Mouse (Mus musculus) lung, postnatal 36 days (tissue): ENCODE data around the gene Ptprh.
"Not testable (repeated sequence)": the region's sequence is repeated elsewhere in the genome, so short reads cannot be mapped to it uniquely, and the experiment has no call there.

Experiments
- DNase-seq: peaks from one replicate; pipeline ENCODE4 v3.0.0; 2022; ENCODE audit warnings: mixed read lengths

The Ptprh gene

DNA sequence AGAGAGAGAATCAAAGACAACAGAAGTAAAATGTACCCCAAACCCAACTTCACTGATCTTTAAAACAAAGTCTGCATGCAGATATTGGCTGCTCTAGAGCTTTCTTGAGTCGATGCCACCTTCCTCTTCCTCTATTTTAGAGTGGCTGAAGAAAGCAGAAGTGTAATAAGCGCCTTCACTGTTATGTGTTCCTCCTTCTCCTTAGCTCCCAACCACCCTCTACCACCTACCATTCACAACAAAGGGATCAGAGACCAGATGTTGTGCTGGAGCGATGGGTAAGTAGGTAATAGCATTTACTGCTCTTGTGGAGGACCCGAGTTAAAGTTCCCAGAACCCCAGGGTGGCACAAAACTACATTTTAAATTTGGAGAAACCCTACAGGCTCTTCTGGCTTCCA, 6.8 kb downstream of the Ptprh start:
- DNase-seq = not testable (repeated sequence)

GRCm38 (mm10) chr7:4581481-4581880, 22.4 kb downstream of the Ptprh start:
- not testable (repeated sequence) for DNase-seq

DNA sequence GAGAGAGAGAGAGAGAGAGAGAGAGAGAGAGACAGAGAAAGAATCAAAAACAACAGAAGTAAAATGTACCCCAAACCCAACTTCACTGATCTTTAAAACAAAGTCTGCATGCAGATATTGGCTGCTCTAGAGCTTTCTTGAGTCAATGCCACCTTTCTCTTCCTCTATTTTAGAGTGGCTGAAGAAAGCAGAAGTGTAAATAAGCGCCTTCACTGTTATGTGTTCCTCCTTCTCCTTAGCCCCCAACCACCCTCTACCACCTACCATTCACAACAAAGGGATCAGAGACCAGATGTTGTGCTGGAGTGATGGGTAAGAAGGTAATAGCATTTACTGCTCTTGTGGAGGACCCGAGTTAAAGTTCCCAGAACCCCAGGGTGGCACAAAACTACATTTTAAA, 31.5 kb downstream of the Ptprh start:
- not testable (repeated sequence) for DNase-seq

GRCm38 (mm10) chr7:4562660-4563059, 41.2 kb downstream of the Ptprh start:
- DNase-seq = no peak

DNA sequence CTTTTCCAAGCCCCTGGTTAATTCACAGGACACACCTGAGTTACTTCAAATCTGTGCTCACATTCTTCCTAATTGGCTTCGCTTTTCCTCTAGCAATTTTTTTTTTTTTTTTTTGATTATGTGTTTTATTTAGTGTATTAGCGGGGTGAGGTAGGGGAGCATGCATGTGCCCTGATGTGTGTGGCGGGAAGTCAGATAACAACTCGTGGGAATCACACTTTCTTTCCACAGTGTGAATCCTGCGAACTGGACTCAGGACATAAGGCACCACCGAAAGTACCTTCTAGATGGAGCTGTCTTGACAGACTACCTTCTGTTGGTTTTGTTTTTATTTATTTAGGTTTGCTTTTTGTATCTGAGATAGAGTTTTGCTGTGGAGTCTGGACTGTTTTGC, 46.7 kb downstream of the Ptprh start:
- no peak for DNase-seq

GRCm38 (mm10) chr7:4556256-4557166, 47.3 kb downstream of the Ptprh start:
- DNase-seq = peak; percentile 78

DNA sequence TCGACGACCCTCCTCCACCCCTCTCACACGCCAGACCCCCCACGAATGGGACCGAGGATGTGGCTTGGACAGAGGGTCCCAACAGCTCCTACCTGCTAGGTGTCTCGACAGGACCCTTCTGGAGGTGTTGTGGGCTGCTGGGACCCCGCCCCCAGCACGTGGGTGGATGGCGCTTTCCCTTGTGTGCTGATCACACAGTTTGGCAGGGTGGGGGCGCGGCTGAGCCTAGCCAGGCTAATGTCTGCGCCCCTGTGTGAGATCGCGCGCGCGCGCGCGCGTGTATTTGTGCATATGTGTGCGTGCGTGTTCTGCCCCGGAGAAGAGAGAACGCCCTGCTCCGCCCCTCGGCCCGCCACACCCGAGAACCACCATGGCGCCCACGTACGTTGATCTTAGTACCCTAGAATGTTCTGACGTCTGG, 56.6 kb downstream of the Ptprh start, which contains the start of gene Syt5:
TSS of gene Syt5 (minus strand) at position 321 of the 421 bp plus-strand sequence.
- DNase-seq = no peak

- peak; percentile 50 for DNase-seq
Measured at GRCm38 (mm10) chr7:4546591-4547131, 57.2 kb downstream of the Ptprh start.

DNA sequence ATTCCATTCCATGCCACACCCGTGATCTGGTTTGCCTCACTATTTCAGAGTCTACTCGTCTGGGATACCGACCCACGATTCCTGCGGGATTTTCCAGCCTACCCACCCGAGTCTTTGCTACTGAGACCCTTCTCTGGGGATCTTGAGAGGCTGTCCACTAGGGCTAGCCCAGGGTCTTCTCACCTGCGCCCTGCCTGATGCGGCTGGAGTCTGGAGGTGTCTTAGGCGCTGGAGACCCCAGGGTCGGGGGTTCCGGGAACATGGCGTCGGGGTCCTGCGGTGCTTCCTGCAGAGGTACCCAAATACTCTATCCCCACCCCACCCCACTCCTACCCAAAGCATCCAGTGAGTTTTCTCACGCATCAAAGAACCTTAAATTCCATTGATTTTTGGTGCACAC, 57.8 kb downstream of the Ptprh start:
- no peak for DNase-seq

DNA sequence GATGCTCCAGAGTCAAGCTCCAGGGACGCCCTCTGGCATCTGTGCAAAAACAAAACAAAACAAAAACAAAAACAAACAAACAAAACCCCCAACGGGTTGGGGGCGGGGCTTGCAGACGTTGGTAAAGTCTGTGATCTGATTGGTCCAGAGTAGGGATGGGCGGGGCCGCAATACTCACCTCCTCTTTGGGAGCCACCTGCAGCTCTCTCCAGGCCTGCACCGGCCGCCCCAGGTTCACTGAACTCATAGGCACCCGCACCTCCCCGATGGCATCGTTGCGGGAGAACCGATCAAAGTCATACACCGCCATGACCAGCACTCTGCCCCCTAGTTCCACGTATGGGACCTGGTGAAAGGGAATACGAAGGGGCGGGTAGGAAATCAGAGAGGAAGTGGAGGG, 61.8 kb downstream of the Ptprh start:
- no peak for DNase-seq

DNA sequence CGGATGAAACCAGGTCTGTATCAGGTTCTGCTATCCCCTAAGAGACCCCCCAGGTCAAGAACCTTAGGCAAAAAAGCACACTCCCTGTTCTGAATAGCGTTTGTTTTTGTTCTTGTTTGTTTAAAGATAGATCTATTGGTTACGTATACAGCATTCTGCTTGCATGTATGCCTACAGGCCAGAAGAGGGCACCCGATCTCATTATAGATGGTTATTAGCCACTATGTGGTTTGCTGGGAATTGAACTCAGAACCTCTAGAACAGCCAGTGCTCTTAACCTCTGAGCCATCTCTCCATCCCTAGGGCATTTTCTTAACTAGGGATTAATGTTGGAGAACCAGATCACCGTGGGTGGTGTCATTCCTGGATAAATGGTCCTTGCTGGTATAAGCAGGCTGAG, 62.5 kb downstream of the Ptprh start:
- DNase-seq = no peak

DNA sequence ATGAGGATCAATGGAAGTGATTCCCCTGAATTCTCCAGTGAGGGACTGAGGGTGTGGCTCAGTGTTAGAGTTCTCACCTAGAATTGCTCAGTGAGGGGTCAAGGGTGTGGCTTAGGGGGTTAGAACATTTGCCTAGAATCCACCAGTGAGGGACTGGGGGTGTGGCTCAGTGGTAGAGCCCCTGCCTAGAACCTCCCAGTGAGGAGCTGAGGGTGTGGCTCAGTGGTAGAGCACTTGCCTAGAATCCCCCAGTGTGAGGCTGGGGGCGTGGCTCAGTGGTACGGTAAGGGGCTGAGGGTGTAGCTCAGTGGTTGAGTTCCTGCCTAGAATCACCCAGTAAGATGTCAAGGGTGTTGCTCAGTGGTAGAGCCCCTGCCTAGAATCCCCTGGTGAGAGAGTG, 64.8 kb downstream of the Ptprh start:
- no peak for DNase-seq

DNA sequence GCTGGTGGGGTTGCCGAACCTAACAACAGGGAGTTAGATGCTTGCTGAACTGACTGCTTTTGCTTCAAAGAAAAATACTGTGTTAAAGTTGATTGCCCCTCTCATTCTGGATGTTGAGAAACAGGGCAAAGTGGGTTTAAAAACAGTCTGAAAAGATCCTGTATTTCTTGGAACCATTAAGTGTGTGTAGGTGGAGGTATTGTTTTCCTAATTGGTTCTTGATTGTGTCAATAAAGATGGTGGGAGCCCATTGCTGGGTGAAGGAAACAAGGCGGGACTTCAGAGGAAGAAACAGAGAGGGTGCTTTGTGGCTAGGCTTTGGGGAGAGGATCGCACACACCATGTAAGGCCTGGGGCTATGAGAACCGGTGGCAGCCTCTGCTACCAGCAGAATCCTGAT, 66.7 kb downstream of the Ptprh start:
- DNase-seq = no peak

- DNase-seq = no peak
Measured at GRCm38 (mm10) chr7:4536369-4536768, 67.5 kb downstream of the Ptprh start.

DNA sequence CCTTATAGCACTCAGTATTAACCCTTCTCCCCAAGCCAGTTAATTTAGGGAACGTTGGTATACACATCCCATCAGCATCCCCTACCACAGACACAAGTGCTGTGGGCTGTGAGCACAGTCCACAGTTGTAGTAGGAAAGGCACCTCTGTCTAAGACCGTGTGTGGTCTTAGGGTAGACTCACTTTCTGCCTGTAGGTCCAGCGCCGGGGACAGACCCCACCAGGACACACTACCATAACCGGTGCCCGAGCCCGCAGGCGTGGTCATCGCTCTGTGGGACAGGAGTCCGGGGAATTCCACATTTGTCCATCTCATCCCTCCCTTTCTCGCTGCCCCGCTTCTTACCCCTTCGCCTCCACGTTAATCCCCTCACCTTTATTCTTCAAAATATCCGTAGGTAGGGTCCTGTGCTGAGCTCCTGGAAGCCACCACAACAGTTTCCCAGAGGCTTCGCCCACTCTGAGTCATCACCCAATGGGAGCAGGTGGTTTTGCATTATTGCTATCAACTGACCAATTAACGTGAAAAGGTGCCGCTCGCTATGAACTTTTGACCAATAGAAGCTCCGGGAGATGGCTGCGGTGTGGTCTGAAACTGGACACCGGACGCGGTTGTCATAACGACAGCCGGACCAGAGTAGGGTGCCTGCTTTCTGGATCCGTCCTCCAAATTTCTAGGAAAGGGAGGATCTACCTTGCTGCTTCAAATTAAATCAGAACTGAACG, 71.7 kb downstream of the Ptprh start, which contains the start of gene Dnaaf3:
TSS of gene Dnaaf3 (minus strand) at position 449 of the 725 bp plus-strand sequence.
- peak; percentile 86 for DNase-seq

DNA sequence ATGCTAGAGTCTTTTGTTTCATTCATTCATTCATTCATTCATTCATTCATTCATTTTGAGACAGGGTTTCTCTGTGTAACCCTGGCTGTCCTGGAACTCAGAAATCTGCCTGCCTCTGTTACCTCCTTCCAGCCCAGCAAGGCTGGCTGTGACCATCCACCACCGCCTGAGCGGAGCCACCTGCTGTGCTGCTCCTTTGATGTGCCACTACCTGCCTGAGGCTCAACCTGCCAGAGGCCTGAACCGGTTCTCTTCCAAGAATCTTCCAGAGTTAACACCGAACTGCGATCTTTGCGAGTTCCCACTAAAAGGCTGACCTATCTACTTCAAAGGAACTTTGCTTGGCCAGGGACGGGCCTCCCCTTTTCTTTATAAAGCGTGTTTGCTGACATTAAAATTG, 73.7 kb downstream of the Ptprh start:
- not testable (repeated sequence) for DNase-seq

DNA sequence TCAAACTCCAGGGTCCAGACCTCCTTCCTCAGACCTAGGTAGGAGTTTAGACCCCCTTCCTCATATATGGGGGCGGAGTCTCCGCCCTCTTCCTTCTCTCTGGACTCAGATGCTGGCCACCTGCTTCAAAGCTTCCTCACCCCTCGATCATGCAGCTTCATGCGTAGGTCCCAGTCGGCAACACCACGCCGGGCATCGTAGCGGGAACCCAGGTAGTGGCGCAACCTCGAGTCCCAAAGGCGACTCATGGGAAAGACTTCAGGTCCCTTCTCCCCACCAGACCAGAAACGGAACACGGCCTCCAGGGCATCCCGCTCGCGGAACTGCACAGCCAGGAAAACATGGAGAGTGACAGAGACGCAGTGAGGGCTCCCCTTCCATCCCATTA, 76.5 kb downstream of the Ptprh start:
- no peak for DNase-seq

DNA sequence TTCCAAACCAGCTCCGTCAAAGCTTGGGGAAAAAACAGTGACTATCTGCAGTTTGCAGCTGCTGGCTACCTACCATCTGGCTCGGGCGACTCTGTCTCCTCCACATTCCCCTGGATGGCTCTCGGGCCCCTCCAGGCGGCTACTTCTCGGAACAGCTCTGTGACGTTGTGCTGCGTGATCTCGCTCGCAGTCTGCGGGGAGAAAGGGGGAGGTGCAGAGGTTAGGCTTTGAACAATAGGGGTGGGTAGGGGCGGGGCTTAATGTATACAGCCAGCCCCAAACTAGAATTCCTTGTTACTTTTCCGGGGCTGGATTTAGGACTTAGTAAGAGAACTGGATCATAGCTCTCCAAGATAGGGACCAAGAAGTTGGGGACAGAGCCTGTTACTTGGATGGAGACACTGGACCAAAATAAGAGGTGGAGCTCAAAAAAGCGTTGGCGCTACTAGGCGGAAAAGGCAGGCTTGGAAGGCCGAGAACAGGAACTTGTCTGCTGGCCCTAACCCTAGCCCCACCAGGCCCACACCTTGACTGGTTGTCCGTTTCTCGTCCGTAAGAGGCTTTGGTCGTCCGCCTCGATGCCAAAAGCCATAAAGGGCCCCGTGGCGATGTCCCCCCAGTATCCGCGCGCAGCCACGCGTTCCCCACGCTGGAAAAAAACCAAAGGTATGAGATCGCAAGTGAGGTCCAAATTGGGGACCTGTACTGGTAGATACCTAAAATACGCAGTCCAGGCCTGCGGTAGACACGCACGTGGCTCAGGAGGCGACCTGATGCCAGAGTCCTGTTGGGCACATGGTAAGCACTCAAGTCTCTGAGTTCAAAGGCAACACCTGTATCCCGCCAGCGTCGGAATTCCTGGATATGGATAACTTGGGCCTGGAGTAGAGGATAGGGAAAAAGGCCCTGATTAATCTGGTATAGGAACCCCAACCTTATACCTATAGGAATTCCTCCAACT, 77.2 kb downstream of the Ptprh start:
- DNase-seq = peak; percentile 86

GRCm38 (mm10) chr7:4524212-4524922, 79.5 kb downstream of the Ptprh start, which contains the start of gene Tnni3:
Gene Tnni3 (minus strand): TSS chr7:4524229.
- DNase-seq = peak; percentile 68

GRCm38 (mm10) chr7:4523205-4524130, 80.4 kb downstream of the Ptprh start:
- no peak for DNase-seq
